Mouse (Mus musculus): ENCODE measurements around the gene Scn4a. TPM values are rescaled to one million over a fixed set of nuclear protein-coding genes. Genes with fewer than 3 reads are reported as not detected.

The Scn4a gene
- polyA plus RNA-seq, 1 experiment from 2014 or later, result 0.03 TPM

DNA sequence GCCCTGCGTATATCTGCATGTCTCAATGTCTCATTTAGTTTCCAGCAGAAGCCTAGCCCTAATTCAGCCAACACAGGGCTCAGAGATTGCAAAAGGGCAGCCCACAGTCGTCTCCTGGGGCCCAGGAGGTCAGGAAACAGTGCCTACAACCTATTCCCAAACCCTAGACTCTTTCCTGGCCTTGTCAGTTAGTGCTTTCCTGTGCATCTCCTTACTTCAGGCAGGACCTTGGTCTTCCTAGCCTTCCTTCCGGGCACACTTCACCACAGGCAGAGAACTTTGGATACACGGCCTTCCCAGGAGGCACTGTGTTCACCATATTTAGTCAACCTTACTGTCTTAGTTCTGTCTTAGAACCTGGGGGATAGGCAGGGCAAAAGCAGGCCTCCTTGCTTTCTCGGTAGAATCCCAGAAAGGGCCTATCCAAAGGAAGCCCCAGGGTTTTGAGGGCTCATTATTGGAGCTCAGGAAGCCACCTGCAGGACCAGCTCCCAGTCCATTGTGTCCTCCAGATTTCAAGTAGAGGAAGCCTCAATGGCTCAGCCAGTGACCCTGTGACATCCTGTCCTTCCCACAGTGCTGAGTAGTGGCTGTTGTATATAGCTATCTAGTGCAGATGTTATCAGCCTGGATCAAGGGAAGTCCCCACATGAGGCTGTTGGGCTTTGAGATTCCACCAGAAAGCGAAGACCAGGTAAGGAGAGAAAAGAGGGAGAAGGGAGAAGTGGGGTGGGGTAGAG lies 30.1 kb upstream of the Scn4a start:
- 81% methylated on average over 6 of the region's 6 CpGs for WGBS
- Histone ChIP-seq H3K9ac (no peak overlapping the region), H3K9me3 (no peaks in the 10 kb centered on the region), H3K4me3 (no peak overlapping the region), H3K4me1 (no peaks in the 10 kb centered on the region), H3K27ac (no peak overlapping the region), H3K27me3 (replicated peaks) (no peaks in the 10 kb centered on the region), H3K4me2 (replicated peaks) (no peak overlapping the region), H3K36me3 (no peaks in the 10 kb centered on the region)
- ATAC-seq (ENCODE audit: low FRiP score, low read depth), result no peak

DNA sequence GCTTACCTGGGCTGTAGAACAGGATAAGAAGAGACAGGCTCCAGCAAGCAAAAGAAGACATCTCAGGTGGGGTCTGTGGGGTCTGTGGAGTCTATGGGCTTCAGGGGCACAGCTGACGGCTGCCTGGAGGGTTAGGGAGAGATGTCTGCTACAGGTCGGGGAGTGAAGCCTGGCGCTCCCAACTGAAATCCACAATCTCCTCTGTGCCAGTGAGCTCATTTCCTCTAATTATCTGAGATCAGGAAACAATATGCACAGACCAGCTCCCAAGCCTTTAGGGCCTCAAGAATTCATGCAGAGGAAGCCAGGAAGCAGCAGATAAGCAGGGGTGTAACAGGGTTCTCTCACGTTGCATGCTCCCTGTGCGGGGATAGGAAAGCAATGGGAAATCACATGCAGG lies 29.3 kb upstream of the Scn4a start:
- 84% methylated on average over 5 of the region's 5 CpGs for WGBS
- no peak for ATAC-seq (ENCODE audit: low FRiP score, low read depth)

DNA sequence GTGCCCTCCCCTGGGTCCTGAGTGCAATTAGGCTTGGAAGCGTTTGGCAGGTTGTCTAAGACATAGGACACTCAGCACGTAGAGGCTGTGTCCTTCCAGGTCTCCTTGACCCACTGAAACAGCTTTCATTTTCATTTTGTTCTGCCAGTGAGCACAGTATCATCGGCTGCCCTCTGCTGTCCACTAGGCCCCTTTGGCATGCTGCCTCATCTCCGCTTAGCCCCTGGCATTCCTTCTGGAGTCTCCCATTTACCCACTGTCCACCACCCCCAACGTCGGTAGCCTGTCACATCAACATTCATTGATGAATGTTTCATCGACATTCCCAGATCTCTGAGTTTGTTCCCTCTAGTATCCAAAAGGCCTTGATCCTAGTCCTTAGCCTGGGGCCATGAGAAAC lies 28.8 kb upstream of the Scn4a start:
- Histone ChIP-seq H3K27ac (0 out of 2 replicates have a peak overlapping the region, but pooled peaks have one; percentile 3), H3K36me3 (no peaks in the 10 kb centered on the region), H3K4me3 (no peak overlapping the region), H3K4me2 (replicated peaks) (no peak overlapping the region), H3K9me3 (no peaks in the 10 kb centered on the region), H3K4me1 (no peaks in the 10 kb centered on the region), H3K27me3 (replicated peaks) (no peaks in the 10 kb centered on the region), H3K9ac (no peak overlapping the region)
- WGBS, result 87% methylated on average over 7 of the region's 7 CpGs
- ATAC-seq (ENCODE audit: low FRiP score, low read depth), result no peak

More for the DNA sequence above, 29.3 kb upstream of the Scn4a start:
- Histone ChIP-seq H3K9ac (no peak overlapping the region), H3K9me3 (no peaks in the 10 kb centered on the region), H3K4me1 (no peaks in the 10 kb centered on the region), H3K27ac (0 out of 2 replicates have a peak overlapping the region, but pooled peaks have one; percentile 3), H3K4me3 (no peak overlapping the region), H3K4me2 (replicated peaks) (no peak overlapping the region), H3K27me3 (replicated peaks) (no peaks in the 10 kb centered on the region), H3K36me3 (no peaks in the 10 kb centered on the region)

DNA sequence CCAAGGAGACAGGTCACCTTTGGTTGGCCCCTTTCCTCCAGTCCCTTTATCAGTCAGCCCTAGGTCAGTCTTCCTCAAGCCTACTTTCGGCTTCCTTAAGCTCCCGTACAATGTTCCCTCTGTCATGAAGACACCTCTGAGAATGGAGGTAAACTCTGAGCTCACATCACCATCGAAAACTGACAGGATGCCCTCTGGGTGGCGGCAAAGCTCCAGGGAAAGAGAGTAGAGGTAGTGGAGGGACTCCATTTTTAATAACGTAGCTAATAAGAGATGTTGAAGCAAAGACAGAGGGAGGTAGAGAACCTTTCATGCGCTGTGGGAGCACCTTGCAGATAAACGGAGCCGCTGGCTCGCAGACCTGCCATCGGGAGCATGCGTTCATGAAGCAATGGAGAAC lies 27.9 kb upstream of the Scn4a start:
- ATAC-seq (ENCODE audit: low FRiP score, low read depth), result no peak
- WGBS, result 85% methylated on average over 11 of the region's 11 CpGs
- no peak overlapping the region for H3K4me2 ChIP-seq (replicated peaks)

DNA sequence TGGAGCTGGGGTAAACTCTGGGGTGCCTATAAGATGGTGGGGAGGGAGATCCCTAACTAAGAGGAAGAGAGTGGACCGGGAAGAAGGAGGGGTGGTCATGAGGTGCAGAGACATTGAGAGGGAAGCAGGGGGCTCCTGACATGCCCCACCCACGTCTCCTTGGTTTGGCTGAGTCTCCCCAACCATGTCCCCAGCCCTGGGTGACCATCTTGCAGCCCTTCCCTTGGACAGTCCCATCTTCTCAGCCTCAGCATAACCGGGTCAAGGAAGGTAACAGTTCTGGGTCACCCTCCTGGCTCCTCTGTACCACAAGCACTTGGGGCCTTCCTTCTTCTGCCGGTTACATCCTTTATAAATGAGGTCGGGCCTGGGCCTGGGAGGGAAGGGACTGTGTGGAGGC lies 21.9 kb upstream of the Scn4a start:
- Histone ChIP-seq H3K27ac (no peak overlapping the region), H3K4me1 (no peaks in the 10 kb centered on the region), H3K9me3 (no peaks in the 10 kb centered on the region), H3K4me3 (no peak overlapping the region), H3K27me3 (replicated peaks) (no peaks in the 10 kb centered on the region), H3K4me2 (replicated peaks) (no peak overlapping the region), H3K9ac (no peak overlapping the region), H3K36me3 (no peaks in the 10 kb centered on the region)
- ATAC-seq (ENCODE audit: low FRiP score, low read depth), result no peak
- WGBS, result 86% methylated on average over 5 of the region's 5 CpGs

More for the DNA sequence above, 27.9 kb upstream of the Scn4a start:
- H3K4me1 ChIP-seq, result no peaks in the 10 kb centered on the region
- H3K9me3 ChIP-seq, result no peaks in the 10 kb centered on the region
- no peaks in the 10 kb centered on the region for H3K36me3 ChIP-seq
- no peak overlapping the region for H3K27ac ChIP-seq
- H3K9ac ChIP-seq, result no peak overlapping the region
- no peaks in the 10 kb centered on the region for H3K27me3 ChIP-seq (replicated peaks)
- no peak overlapping the region for H3K4me3 ChIP-seq

DNA sequence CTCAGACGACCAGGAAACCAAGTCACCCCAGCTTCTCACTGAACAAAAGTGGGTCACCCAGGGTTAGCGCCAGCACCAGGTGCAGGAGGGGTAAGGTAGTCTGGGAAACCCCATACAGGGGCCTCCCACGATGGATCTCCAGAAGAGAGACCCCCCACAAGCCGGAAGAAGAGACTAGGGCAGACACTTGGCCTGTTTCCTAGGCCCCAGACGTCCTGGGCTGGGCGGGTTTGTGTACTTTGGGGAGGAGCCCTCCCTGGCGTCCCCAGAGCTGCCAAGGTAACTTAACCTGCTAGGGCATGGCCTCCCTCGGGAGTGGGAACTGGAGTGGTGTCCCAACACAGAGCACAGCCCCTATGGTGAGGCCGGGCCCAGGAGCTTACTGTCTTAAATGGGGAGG lies 21.5 kb upstream of the Scn4a start:
- no peaks in the 10 kb centered on the region for H3K36me3 ChIP-seq
- H3K27ac ChIP-seq, result no peak overlapping the region
- no peaks in the 10 kb centered on the region for H3K27me3 ChIP-seq (replicated peaks)
- no peak overlapping the region for H3K4me2 ChIP-seq (replicated peaks)
- H3K9ac ChIP-seq, result no peak overlapping the region
- H3K4me1 ChIP-seq, result no peaks in the 10 kb centered on the region
- no peak overlapping the region for H3K4me3 ChIP-seq
- 55% methylated on average over 9 of the region's 9 CpGs for WGBS
- ATAC-seq (ENCODE audit: low FRiP score, low read depth), result no peak
- H3K9me3 ChIP-seq, result no peaks in the 10 kb centered on the region

DNA sequence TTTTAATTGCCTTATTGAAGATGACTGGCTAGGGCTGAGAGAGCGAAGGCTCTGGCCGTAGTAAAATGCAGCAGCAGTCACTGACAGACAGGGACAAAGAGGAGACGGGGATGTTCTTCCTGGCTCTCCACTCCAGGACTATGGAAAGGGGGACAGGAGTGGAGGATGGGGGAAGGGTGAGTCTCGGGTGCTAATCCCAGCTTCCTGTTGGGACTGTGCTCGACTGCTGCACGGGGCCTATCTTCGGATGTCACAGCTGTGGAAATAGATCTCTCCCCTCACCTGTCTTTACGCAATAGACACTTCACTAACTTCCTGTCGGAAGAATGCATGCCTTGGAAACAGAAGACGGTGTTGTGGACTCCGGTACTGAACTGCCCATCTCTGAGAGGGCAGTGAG lies 20.9 kb upstream of the Scn4a start:
- no peak overlapping the region for H3K27ac ChIP-seq
- H3K4me1 ChIP-seq, result no peaks in the 10 kb centered on the region
- no peak overlapping the region for H3K4me2 ChIP-seq (replicated peaks)
- H3K9me3 ChIP-seq, result no peaks in the 10 kb centered on the region
- no peak for ATAC-seq (ENCODE audit: low FRiP score, low read depth)
- no peaks in the 10 kb centered on the region for H3K36me3 ChIP-seq
- WGBS, result 68% methylated on average over 11 of the region's 11 CpGs
- no peaks in the 10 kb centered on the region for H3K27me3 ChIP-seq (replicated peaks)
- no peak overlapping the region for H3K9ac ChIP-seq
- H3K4me3 ChIP-seq, result no peak overlapping the region

DNA sequence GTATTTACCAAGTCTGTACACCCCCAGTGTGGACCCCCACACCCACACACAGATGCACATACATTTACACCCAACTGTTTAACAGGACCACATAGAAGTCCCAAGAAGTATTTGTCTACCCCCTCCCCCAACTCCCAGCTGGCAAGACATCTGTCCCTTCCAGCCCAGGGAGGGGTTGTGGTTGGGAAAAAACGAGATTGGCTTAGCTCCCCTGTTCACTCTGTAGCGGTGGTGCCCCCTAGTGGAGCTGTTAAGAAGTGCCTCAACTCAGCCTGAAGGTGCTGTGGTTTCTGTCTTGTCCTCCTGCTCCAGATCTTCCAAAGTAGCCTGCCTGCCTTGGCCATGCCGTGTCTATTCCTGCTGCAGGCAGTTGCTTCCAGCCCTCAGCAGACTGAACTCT lies 13.2 kb upstream of the Scn4a start:
- 9% methylated on average over 3 of the region's 3 CpGs for WGBS
- no peak overlapping the region for H3K27ac ChIP-seq
- ATAC-seq (ENCODE audit: low FRiP score, low read depth), result no peak

DNA sequence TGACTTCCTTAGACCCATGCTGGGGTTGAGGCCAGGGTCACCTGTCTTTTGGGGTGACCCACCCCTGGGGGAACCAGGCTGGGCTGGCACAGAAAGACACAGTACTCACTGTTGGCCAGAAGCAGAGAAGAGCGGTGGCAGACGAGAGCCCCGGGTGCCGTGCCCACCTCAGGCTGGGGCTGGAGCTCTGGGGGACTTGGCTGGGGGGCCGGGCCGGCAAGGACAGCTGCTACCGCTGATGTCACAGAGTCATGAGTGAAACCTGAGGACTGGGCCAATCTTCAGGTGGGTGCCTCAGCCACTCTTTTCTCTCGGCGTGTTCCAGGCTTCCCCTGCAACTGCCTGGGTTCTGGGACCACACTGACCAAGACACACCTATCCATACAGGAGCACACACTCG lies 12.3 kb upstream of the Scn4a start, which contains the start of gene Prr29:
Gene Prr29 (plus strand): TSS at position 107 of the 400 bp plus-strand sequence.
- H3K9ac ChIP-seq, result no peak within 1 kb of the TSS
- ATAC-seq (ENCODE audit: low FRiP score, low read depth), result no peak
- H3K4me1 ChIP-seq, result peaks cover 9% of the 10 kb centered on the region
- no peaks in the 10 kb centered on the region for H3K9me3 ChIP-seq
- H3K4me3 ChIP-seq, result no peak within 1 kb of the TSS
- 56% methylated on average over 10 of the region's 10 CpGs for WGBS
- H3K4me2 ChIP-seq (replicated peaks), result peak within 1 kb of the TSS; percentile 31; the same call in 1 of the 2 replicates
- no peak within 1 kb of the TSS for H3K27ac ChIP-seq
- H3K36me3 ChIP-seq, result no peaks in the 10 kb centered on the region
- H3K27me3 ChIP-seq (replicated peaks), result no peaks in the 10 kb centered on the region

More for the DNA sequence above, 13.2 kb upstream of the Scn4a start:
- Histone ChIP-seq H3K27me3 (replicated peaks) (no peaks in the 10 kb centered on the region), H3K4me2 (replicated peaks) (no peak overlapping the region), H3K9ac (no peak overlapping the region), H3K9me3 (no peaks in the 10 kb centered on the region), H3K4me1 (peaks cover 9% of the 10 kb centered on the region), H3K36me3 (no peaks in the 10 kb centered on the region), H3K4me3 (no peak overlapping the region)

DNA sequence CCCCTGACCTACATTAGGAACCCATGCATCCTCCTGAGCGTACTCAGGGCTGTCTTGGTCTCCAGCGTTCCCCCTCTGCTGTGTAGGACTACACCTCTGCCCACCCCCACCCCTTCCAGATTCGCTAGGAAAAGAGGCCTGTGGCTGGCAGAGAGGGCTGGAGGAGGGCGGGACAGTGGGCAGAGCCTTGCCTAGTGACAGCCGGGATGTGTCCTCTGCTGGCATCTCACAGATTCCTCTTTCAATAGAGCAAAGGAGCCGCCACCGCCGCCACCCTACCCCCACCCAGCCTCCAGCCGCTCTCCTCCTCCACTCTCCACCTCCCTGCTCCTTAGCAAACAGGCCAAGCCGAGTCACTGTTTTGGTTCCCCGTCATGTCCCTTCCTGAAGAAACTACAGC lies 11.6 kb upstream of the Scn4a start:
- H3K4me2 ChIP-seq (replicated peaks), result peak overlapping the region; percentile 31; the same call in 1 of the 2 replicates
- ATAC-seq (ENCODE audit: low FRiP score, low read depth), result no peak
- no peak overlapping the region for H3K4me3 ChIP-seq
- WGBS, result 6% methylated on average over 11 of the region's 11 CpGs
- H3K27ac ChIP-seq, result no peak overlapping the region
- H3K9ac ChIP-seq, result no peak overlapping the region
- H3K4me1 ChIP-seq, result peaks cover 9% of the 10 kb centered on the region
- no peaks in the 10 kb centered on the region for H3K36me3 ChIP-seq
- H3K9me3 ChIP-seq, result no peaks in the 10 kb centered on the region
- H3K27me3 ChIP-seq (replicated peaks), result no peaks in the 10 kb centered on the region

DNA sequence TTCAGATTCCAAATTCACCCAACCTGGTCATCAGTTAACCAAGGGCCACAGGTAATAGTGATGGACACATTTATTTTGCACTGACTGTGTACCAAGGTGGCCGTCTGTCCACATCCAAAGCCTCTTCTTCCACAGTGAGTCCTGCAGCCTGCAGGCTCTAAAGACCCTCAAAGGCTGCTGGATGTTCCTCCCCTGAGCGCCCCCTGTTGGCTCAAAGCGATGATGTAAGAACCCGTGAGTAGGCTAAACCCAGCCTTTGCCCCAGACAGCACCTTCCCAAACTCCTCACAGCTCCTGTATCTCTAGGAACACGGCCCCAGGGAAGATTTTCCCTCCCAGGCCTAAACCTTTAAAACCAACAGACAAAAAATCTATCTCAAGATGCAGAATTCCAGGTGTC lies 6.3 kb upstream of the Scn4a start:
- no peaks in the 10 kb centered on the region for H3K4me1 ChIP-seq
- 24% methylated on average over 5 of the region's 5 CpGs for WGBS
- no peaks in the 10 kb centered on the region for H3K27me3 ChIP-seq (replicated peaks)
- H3K4me3 ChIP-seq, result no peak overlapping the region
- H3K27ac ChIP-seq, result no peak overlapping the region
- no peak overlapping the region for H3K9ac ChIP-seq
- no peaks in the 10 kb centered on the region for H3K9me3 ChIP-seq
- ATAC-seq (ENCODE audit: low FRiP score, low read depth), result no peak
- H3K36me3 ChIP-seq, result no peaks in the 10 kb centered on the region
- no peak overlapping the region for H3K4me2 ChIP-seq (replicated peaks)

DNA sequence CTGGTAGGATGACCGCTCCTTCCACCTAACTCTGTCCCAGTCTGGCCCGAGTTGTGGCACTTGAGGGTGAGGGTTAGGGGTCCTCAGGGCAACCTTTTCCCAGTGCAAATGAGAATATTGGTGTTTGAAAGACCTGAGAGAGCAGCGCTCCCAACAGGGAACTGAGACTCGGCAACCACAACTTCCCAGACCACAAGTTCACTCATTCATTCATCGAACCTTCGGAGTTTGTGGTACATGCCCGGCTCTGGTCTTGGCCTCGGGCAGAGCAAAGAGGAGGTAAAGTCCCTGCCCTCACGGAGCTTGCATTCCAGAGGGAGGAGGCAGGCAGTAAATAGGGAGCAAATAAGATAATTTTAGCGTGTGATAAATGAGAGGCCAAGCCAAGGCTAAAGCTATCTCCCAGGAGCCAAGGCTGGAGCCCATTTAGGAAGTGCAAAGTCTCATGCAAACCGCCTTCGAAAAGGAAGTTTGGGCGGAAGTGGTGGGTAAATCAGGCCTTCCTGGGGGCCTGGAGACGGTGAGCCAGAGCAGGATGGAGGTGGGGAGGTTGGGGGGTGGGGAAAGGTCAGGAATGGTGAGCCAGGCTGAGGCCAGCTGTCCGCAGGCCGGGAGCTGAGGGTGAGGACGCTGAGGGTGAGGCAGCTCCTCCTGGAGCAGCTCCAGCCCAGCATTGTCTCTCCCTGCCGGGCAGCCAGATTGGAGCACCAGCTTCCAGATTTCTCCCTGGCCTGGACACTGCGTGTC lies 2.5 kb upstream of the Scn4a start:
- H3K36me3 ChIP-seq, result no peaks in the 10 kb centered on the region
- H3K4me1 ChIP-seq, result no peaks in the 10 kb centered on the region
- no peak overlapping the region for H3K4me2 ChIP-seq (replicated peaks)
- H3K9ac ChIP-seq, result no peak overlapping the region
- no peaks in the 10 kb centered on the region for H3K27me3 ChIP-seq (replicated peaks)
- WGBS, result 72% methylated on average over 19 of the region's 19 CpGs
- no peak overlapping the region for H3K27ac ChIP-seq
- H3K4me3 ChIP-seq, result no peak overlapping the region
- no peaks in the 10 kb centered on the region for H3K9me3 ChIP-seq
- no peak for ATAC-seq (ENCODE audit: low FRiP score, low read depth)

Measured in neural tube, embryonic 12.5 days (tissue).